Mouse (Mus musculus) limb, embryonic 12.5 days (tissue): ENCODE measurements at regions not wholly inside any gene's neighbourhood (a gene's known extent, or its start where the extent isn't known, plus 50 kb on each side); places are given as distances from the start of the nearest gene placed in this dataset.

Experiments
- ATAC-seq: fragments of 200-750 bp; cut with Nextera tagmentation; 2 replicates; pipeline ENCODE4 v1.8.0; 2017; ENCODE audit warnings: low read depth, moderate TSS enrichment; ENCODE audit not compliant: insufficient number of reproducible peaks, insufficient read depth, low FRiP score, low TSS enrichment
- H3K27ac ChIP-seq: fragments of 300-500 bp; sonication (generic); 2 replicates; pipeline ENCODE4 v1.5.1; 2016; ENCODE audit warnings: mild to moderate bottlenecking, moderate library complexity
- H3K27me3 ChIP-seq: fragments of 300-500 bp; sonication (generic); 2 replicates; pipeline ENCODE4 v1.6.1; 2016; ENCODE audit warnings: mild to moderate bottlenecking, moderate library complexity
- H3K36me3 ChIP-seq: fragments of 300-500 bp; sonication (generic); 2 replicates; pipeline ENCODE4 v1.6.1; 2016; ENCODE audit warnings: mild to moderate bottlenecking, moderate library complexity
- H3K4me1 ChIP-seq: fragments of 300-500 bp; sonication (generic); replicated peaks from 2 replicates; pipeline ENCODE4 v1.6.1; 2016
- H3K4me2 ChIP-seq: fragments of 300-500 bp; sonication (generic); 2 replicates; pipeline ENCODE4 v1.6.1; 2016; ENCODE audit warnings: mild to moderate bottlenecking, moderate library complexity
- H3K4me3 ChIP-seq: fragments of 300-500 bp; sonication (generic); replicated peaks from 2 replicates; pipeline ENCODE4 v1.5.1; 2016; ENCODE audit warnings: mild to moderate bottlenecking
- H3K9ac ChIP-seq: fragments of 300-500 bp; sonication (generic); replicated peaks from 2 replicates; pipeline ENCODE4 v1.6.1; 2016; ENCODE audit warnings: mild to moderate bottlenecking, moderate library complexity
- H3K9me3 ChIP-seq: fragments of 300-500 bp; sonication (generic); 2 replicates; pipeline ENCODE4 v1.6.1; 2016; ENCODE audit warnings: mild to moderate bottlenecking, moderate library complexity
- WGBS: fragments of 180-500 bp; shearing (Covaris S2); methylation state at CpG from one replicate; pipeline ENCODE4 v1.1.7; 2016; 5-methylcytosine and 5-hydroxymethylcytosine counted together

DNA sequence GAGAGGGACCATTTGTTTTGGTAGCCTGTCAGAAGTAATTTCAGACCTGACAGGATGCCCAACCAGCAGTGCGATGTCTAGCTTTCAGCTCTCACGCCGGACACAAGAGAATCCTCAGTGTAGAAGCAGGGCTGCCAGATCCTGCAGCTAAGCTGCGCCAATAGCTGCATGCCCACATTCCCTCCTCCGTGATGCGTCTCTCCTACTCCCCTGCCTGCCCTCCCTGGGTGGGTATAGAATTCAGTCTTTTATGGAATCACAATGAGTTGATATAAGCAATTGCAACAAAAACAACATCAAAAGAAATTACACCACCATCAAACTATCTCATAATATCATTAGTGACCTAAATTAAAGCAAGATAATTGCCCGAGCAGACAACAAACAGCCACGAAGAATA lies 587.1 kb downstream of the Ofcc1 start:
- no peak for ATAC-seq
- H3K4me1 ChIP-seq = no peaks in the 10 kb centered on the region
- H3K4me3 ChIP-seq = no peak overlapping the region
- H3K36me3 ChIP-seq = no peaks in the 10 kb centered on the region
- H3K9me3 ChIP-seq = no peaks in the 10 kb centered on the region
- no peak overlapping the region for H3K27ac ChIP-seq
- H3K27me3 ChIP-seq = no peaks in the 10 kb centered on the region
- no peak overlapping the region for H3K9ac ChIP-seq
- 85% methylated on average over 8 of the region's 8 CpGs for WGBS
- no peak overlapping the region for H3K4me2 ChIP-seq

DNA sequence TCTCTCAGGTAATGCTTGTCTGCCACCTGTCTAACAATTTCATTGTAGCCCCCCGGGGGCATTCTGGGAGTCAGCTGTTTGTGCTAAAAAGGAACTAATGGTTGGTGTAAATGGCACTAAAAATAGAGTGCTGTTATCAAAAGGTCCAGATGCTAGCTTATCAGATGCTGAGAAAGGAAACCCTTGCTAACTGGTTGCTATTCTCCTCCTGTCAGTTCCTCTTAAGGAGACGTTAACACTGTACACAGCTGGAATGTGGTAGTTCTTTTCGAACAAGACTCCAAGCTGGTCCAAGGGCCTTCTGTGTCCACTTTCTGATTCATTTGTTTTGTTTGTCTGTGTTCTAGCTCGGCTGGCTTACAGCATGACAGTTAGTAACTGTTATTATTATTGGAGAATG lies 592.0 kb downstream of the Ofcc1 start:
- H3K36me3 ChIP-seq = no peaks in the 10 kb centered on the region
- H3K27ac ChIP-seq = no peak overlapping the region
- H3K4me3 ChIP-seq = no peak overlapping the region
- no peaks in the 10 kb centered on the region for H3K9me3 ChIP-seq
- 63% methylated on average over 4 of the region's 4 CpGs for WGBS
- H3K27me3 ChIP-seq = no peaks in the 10 kb centered on the region
- H3K4me2 ChIP-seq = no peak overlapping the region
- ATAC-seq = no peak
- H3K9ac ChIP-seq = no peak overlapping the region
- H3K4me1 ChIP-seq = no peaks in the 10 kb centered on the region

DNA sequence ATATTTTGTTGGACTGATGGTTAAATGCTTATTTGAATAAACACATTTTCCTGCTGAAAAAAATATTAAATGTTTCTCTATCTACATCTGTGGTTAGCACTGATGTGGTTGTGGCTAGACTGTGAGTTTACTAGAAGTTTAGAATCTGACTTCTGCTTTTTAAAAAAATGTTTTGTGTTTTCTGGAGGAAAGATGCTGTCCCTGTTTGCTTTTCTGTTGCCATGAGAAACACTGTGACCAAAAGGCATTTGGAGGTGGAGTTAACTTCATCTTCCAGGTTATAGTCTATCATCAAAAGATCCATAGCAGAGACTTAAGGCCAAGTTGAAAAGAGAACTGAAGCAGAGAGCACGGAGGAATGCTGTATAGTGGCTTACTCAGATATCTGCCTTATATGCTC lies 594.4 kb downstream of the Ofcc1 start:
- 88% methylated on average over 1 of the region's 1 CpGs for WGBS
- Histone ChIP-seq H3K9me3 (no peaks in the 10 kb centered on the region), H3K4me1 (no peaks in the 10 kb centered on the region), H3K36me3 (no peaks in the 10 kb centered on the region), H3K4me3 (no peak overlapping the region), H3K9ac (no peak overlapping the region), H3K27me3 (no peaks in the 10 kb centered on the region), H3K27ac (no peak overlapping the region), H3K4me2 (no peak overlapping the region)
- no peak for ATAC-seq
